24 mouse cellular contexts compared by ENCODE assay signal in genomic region chr4:136768499-136768898, GRCm38 (mm10).
DNase-seq lines count a peak whose midpoint lies in the region; ATAC-seq and TF ChIP-seq lines count a peak whose summit lies in the region.
"Had no signal": no experiment of that assay in that cellular context is flagged by ENCODE, and none has a peak within 500 bp of the region (broad histone marks: within the 10 kb centered on the region; RNA-seq: fewer than 3 reads in every experiment).

No protein-coding gene starts in this region.

- no peak for ATAC-seq in kidney, postnatal 0 days (replicated peaks; ENCODE audit: low FRiP score, low read depth)
- no peak for ATAC-seq in lung, postnatal 0 days
- no peak for ATAC-seq in stomach, postnatal 0 days (ENCODE audit: low FRiP score, low TSS enrichment)
- ATAC-seq: forebrain, embryonic 14.5 days had no signal

- DNase-seq in kidney, postnatal 0 days (ENCODE audit: low spot score): no peak
- DNase-seq in kidney, adult 2 months: no peak
- no peak for DNase-seq in lung, postnatal 0 days (ENCODE audit: low spot score)
- no peak for DNase-seq in lung, postnatal 36 days
- DNase-seq in R1 (ENCODE audit: low read depth, low spot score): peak; percentile 61
- DNase-seq in stomach, postnatal 0 days (ENCODE audit: low spot score): no peak
- DNase-seq in adrenal gland, postnatal 25 days: no peak
- DNase-seq: adrenal gland, postnatal 10 days; cerebellum, adult 9-10 months; gastrocnemius, postnatal 14 days; heart, adult 18-20 months; kidney, postnatal 36 days; layer of hippocampus, adult 9-11 months; left cerebral cortex, postnatal 4 days; lung, adult 2 months; lung, postnatal 4 days; midbrain, embryonic 14.5 days; right cerebral cortex, postnatal 4 days; thymus, postnatal 36 days had no signal

- no peak overlapping the region for H3K9ac ChIP-seq in kidney, postnatal 0 days (ENCODE audit: low read depth, low read length)
- no peak overlapping the region for H3K9ac ChIP-seq in lung, postnatal 0 days (replicated peaks; ENCODE audit: low read depth)
- no peak overlapping the region for H3K9ac ChIP-seq in stomach, postnatal 0 days (ENCODE audit: low read length)
- H3K9ac ChIP-seq: hindbrain, embryonic 12.5 days; limb, embryonic 15.5 days; neural tube, embryonic 13.5 days had no signal

- TF ChIP-seq CTCF in kidney, postnatal 0 days (IDR thresholded peaks at IDR 0.05; ENCODE audit: low read depth): peak; percentile 51
- no peak for TF ChIP-seq CTCF in kidney, adult 2 months (conservative IDR thresholded peaks at IDR 0.05; ENCODE audit: insufficient read depth, insufficient read length, low read depth, low read length)
- peak; percentile 25; the same call in 1 of the 2 replicates for TF ChIP-seq CTCF in lung, postnatal 0 days (IDR thresholded peaks at IDR 0.05)
- TF ChIP-seq CTCF in stomach, postnatal 0 days (IDR thresholded peaks at IDR 0.05; ENCODE audit: low read depth): peak; percentile 48

- no peak overlapping the region for H3K4me3 ChIP-seq in kidney, postnatal 0 days (replicated peaks; ENCODE audit: low read depth, low read length)
- no peak overlapping the region for H3K4me3 ChIP-seq in kidney, adult 2 months (ENCODE audit: insufficient read depth, low read depth, low read length)
- H3K4me3 ChIP-seq in lung, postnatal 0 days (ENCODE audit: low read depth, low read length): no peak overlapping the region
- no peak overlapping the region for H3K4me3 ChIP-seq in stomach, postnatal 0 days (ENCODE audit: low read depth, low read length)
- H3K4me3 ChIP-seq: hindbrain, embryonic 12.5 days; limb, embryonic 15.5 days; myocyte; neural tube, embryonic 13.5 days had no signal

- H3K9me3 ChIP-seq in kidney, postnatal 0 days (replicated peaks; ENCODE audit: low read length): no peaks in the 10 kb centered on the region
- no peaks in the 10 kb centered on the region for H3K9me3 ChIP-seq in lung, postnatal 0 days (ENCODE audit: low read length)
- H3K9me3 ChIP-seq in stomach, postnatal 0 days (ENCODE audit: control insufficient read depth, low read length): no peaks in the 10 kb centered on the region
- H3K9me3 ChIP-seq: limb, embryonic 15.5 days; neural tube, embryonic 13.5 days had no signal

- no peaks in the 10 kb centered on the region for H3K36me3 ChIP-seq in kidney, postnatal 0 days (ENCODE audit: insufficient read depth, low read length)
- H3K36me3 ChIP-seq in kidney, adult 2 months (ENCODE audit: control insufficient read depth, insufficient read depth, low read length): no peaks in the 10 kb centered on the region
- H3K36me3 ChIP-seq in lung, postnatal 0 days (ENCODE audit: insufficient read depth, low read length): no peaks in the 10 kb centered on the region
- no peaks in the 10 kb centered on the region for H3K36me3 ChIP-seq in stomach, postnatal 0 days (ENCODE audit: control insufficient read depth, insufficient read depth, low read length)

- no peak for TF ChIP-seq EP300 in lung, postnatal 0 days (IDR thresholded peaks at IDR 0.05)
- TF ChIP-seq EP300 in stomach, postnatal 0 days (optimal IDR thresholded peaks at IDR 0.05): no peak

- 95% methylated on average over 3 of the region's 3 CpGs for WGBS in kidney, postnatal 0 days
- 95% methylated on average over 3 of the region's 3 CpGs for WGBS in kidney, adult 2 months
- 93% methylated on average over 3 of the region's 3 CpGs for WGBS in lung, postnatal 0 days
- WGBS in stomach, postnatal 0 days: 93% methylated on average over 3 of the region's 3 CpGs

- no peak overlapping the region for H3K27ac ChIP-seq in kidney, postnatal 0 days
- H3K27ac ChIP-seq in kidney, adult 2 months (ENCODE audit: insufficient read depth, low read depth, low read length): no peak overlapping the region
- no peak overlapping the region for H3K27ac ChIP-seq in lung, postnatal 0 days (ENCODE audit: low read length)
- H3K27ac ChIP-seq in stomach, postnatal 0 days (replicated peaks): no peak overlapping the region
- H3K27ac ChIP-seq: hindbrain, embryonic 12.5 days; limb, embryonic 15.5 days; neural tube, embryonic 13.5 days had no signal

- H3K4me2 ChIP-seq in kidney, postnatal 0 days (ENCODE audit: low read length): no peak overlapping the region
- no peak overlapping the region for H3K4me2 ChIP-seq in lung, postnatal 0 days (replicated peaks; ENCODE audit: low read depth, low read length)
- no peak overlapping the region for H3K4me2 ChIP-seq in stomach, postnatal 0 days (replicated peaks; ENCODE audit: low read depth)
- H3K4me2 ChIP-seq: hindbrain, embryonic 12.5 days; limb, embryonic 15.5 days; neural tube, embryonic 13.5 days had no signal

- H3K4me1 ChIP-seq in kidney, postnatal 0 days (replicated peaks; ENCODE audit: insufficient read depth, low read length): peaks cover 3% of the 10 kb centered on the region; the same call in 1 of the 2 replicates
- no peaks in the 10 kb centered on the region for H3K4me1 ChIP-seq in kidney, adult 2 months (ENCODE audit: control insufficient read depth, insufficient read depth, low read length)
- no peaks in the 10 kb centered on the region for H3K4me1 ChIP-seq in lung, postnatal 0 days (ENCODE audit: insufficient read depth, low read depth, low read length)
- H3K4me1 ChIP-seq in stomach, postnatal 0 days (replicated peaks; ENCODE audit: control insufficient read depth, insufficient read depth): no peaks in the 10 kb centered on the region; the same call in 1 of the 2 replicates

- TF ChIP-seq POLR2A in kidney, adult 2 months (IDR thresholded peaks at IDR 0.05; ENCODE audit: low read depth, low read length): no peak

- H3K27me3 ChIP-seq in kidney, postnatal 0 days (ENCODE audit: insufficient read depth, low read length): no peaks in the 10 kb centered on the region
- no peaks in the 10 kb centered on the region for H3K27me3 ChIP-seq in kidney, adult 2 months (replicated peaks; ENCODE audit: control insufficient read depth, insufficient read depth, low read length)
- H3K27me3 ChIP-seq in lung, postnatal 0 days (replicated peaks; ENCODE audit: insufficient read depth, low read length): no peaks in the 10 kb centered on the region
- no peaks in the 10 kb centered on the region for H3K27me3 ChIP-seq in stomach, postnatal 0 days (ENCODE audit: control insufficient read depth, insufficient read depth, low read length)
- H3K27me3 ChIP-seq: hindbrain, embryonic 12.5 days; limb, embryonic 15.5 days; neural tube, embryonic 13.5 days had no signal
